Mouse (Mus musculus) thymus, postnatal 4 days (tissue): ENCODE results near the gene Gucy2e.

Experiments used
- DNase-seq: peaks from one replicate; pipeline ENCODE4 v3.0.0; 2021

Gene Gucy2e

DNA sequence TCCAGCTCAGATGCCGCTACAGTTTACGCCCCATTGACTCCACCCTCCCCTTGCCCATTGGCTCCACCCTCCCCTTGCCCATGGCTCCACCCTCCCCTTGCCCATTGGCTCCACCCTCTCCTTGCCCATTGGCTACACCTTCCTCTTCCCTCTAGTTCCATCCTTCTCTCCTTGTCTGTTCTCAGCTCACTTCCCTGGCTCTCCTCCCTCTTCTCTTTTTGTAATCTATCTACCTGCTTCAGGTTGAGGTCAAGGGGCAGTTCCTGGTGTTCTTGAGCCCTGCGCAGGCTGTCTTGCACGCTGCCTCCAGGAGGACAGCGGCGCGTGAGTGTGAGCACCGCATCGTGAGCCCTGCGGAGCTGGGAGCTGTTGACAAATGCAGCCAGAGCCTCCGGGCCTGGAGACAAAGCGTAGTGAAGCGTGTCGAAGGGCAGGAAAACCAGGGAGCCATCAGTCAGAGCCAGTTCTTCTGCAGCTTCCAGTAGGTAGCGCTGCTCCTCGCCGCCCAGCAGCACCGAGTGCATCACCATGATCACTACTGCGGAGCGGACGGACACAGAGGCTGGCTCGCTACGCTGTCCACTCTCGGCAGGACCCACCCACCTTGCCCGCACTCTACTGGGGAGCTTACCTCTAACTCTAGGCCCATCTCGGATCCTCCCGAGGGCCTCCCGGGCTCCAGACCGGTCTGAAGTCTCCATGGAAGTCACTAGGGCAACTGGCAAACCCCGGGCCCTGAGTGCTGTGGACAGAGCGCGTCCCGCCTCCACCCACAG, 1.4 kb downstream of the Gucy2e start:
- peak; percentile 71 for DNase-seq

DNA sequence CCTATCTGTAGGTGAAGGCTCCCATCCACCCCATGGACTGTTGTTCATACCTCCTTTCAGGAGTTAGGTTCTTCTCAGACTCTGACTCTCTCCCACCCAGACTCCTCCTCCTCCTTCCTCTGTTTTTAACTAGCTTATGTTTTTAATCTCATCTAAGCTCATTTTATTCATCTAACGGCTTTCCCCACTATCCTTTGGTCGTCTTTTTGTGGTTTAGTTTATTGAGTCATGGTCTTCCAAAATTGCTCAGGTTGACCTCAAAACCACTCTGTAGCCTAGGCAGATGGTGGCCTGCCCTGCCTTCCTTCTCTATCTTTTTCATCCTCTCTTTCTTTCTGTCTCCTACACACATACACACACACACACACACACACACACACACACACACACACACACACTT, 3.7 kb downstream of the Gucy2e start:
- DNase-seq = no peak

- DNase-seq = no peak
Measured at GRCm38 (mm10) chr11:69230420-69230819, 6.4 kb downstream of the Gucy2e start.

DNA sequence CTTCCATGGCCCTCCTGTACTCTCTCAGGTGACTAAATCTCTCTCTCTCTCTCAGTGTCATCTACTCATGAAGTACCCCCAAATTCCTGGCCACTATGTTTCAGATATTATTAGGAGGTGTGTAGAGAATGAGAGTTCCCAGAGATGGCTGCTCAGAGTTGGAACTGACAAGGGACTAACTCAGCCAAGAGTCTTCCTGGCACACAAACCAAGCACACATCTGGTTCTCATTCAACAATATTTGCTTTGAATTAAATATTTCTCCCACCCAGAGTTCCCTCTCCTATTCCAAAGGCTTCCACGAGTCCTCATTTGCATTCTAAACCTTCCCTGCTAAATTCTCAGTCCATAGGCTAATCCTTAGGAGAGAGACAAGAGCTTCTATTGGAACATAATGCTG, 11.1 kb downstream of the Gucy2e start:
- no peak for DNase-seq

DNA sequence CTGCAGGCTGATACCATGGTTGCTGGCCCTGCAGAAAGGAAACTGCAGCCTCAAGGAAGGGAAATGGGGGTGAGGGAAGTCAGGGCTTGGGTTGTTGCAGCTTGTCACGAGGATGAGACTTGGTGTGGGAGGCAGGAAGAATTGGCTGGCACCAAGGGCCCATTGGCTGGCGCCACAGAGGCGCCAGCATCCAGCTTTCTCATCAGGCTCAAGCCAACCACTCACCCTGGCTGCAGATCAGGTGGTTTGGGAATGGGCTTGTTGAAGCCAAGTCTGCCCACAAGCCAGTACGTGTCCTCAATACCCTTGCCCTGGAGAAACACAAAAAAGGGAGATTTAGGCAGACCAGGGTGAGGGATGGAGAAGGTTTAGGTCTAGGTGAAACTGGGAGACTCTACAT, 13.7 kb downstream of the Gucy2e start:
- DNase-seq = no peak

GRCm38 (mm10) chr11:69221070-69221469, 15.8 kb downstream of the Gucy2e start:
- no peak for DNase-seq

- no peak for DNase-seq
Measured at GRCm38 (mm10) chr11:69218661-69219060, 18.2 kb downstream of the Gucy2e start.

- DNase-seq = no peak
Measured at GRCm38 (mm10) chr11:69217411-69217810, 19.4 kb downstream of the Gucy2e start.

- DNase-seq = no peak
Measured at GRCm38 (mm10) chr11:69211431-69211830, 25.4 kb downstream of the Gucy2e start.

DNA sequence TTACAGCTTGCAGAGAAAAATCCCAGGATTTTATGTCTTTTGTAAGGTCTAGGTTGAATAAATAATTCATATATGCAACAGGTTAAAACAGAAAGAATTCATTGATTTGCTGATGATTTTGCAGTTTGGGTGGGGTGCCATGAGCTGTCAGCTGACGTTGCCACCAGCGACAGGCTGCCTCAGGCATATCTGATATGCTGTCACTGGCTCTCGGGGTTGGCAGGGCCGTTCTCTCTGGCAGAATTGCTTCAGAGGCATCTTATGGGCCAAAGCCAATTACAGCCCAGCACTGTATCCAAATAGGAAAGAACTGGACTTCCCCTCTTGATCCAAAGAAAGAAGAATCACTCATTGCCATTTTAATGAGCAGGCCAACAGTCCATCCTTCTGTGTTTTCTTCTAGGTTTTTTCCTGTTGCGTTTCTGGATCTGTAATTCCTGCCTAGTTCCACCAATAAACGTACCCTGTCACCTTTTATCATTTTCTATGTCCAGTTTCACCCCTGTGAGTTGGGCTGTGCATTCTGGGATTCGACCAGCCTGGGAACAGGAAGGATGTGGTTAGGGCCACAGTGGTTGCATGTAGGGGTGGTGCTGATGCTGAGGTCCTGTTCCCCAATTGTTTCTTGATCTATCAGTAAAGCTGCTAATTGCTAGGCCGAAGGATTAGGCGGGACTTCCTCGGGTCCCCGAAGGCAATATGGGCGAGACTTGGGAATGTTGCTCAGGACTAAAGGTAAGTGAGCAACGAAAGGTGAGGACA, 34.2 kb downstream of the Gucy2e start:
- DNase-seq = no peak

GRCm38 (mm10) chr11:69200231-69200630, 36.6 kb downstream of the Gucy2e start:
- no peak for DNase-seq

GRCm38 (mm10) chr11:69199251-69199650, 37.6 kb downstream of the Gucy2e start:
- no peak for DNase-seq

DNA sequence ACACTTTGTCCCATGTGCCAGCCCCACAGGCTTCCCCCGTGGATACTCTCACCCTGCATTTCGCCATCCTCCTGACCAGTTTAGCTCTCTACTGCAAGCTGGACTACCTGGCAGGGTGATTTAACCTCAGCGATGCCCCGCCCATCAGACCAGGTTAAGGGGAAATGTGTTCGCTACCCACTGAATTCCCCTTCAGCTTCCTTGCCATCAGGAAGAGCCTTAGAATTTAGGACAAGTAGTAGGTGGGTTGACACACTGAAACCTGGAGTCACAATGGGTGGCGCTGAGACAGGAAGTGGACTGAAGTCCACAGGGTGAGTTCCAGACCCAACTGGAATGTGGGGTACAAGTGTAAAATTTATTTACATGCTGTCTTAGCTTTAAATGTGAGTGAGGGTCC, 39.1 kb downstream of the Gucy2e start, which contains the start of gene Alox8:
Gene Alox8, minus strand, starts transcription at position 101 of the 400 bp plus-strand sequence.
- DNase-seq = no peak

DNA sequence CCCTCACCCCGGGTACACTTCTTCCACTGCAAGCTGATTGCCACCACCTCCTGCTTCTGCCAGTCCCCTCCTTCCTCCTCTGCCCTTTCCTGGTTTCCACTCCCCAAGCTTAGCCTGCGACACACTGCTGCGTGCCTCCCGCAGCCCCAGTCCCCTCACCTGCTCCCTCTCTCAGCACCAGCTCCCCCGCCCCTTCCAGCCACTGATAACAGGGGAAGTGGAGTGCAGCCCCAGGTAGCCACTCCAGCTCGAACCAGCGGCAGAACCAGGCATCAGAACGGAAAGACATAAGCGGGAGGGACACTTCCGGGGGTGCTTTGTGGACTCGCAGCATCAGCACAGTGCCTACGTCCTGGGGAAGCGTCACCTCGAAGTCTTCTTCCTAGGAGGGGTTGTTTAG, 39.6 kb downstream of the Gucy2e start:
- peak; percentile 38 for DNase-seq

GRCm38 (mm10) chr11:69196766-69197165, 40.1 kb downstream of the Gucy2e start:
- no peak for DNase-seq

- peak; percentile 54 for DNase-seq
Measured at GRCm38 (mm10) chr11:69192840-69193239, 44.0 kb downstream of the Gucy2e start.

- DNase-seq = no peak
Measured at GRCm38 (mm10) chr11:69185936-69186335, 50.9 kb downstream of the Gucy2e start.

DNA sequence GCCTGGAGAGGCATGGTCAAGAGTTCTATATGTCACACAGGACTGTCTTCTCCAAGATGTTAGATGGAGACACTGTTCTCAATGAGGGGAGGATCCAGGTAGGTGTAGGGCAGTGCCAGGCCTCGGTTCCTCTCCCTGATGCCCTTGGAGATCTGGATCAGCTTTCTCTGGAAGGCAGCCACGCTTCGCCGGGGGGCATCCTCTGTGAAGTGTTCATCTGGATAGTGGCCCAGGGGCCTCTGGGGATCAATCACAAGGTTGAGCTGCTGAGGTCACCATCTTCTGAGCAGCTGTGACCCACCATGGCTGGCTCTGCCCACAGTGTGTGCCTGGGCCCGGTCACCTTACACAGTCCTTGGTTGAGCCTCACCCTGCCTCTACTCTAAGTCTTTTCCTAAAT, 51.8 kb downstream of the Gucy2e start:
- no peak for DNase-seq

DNA sequence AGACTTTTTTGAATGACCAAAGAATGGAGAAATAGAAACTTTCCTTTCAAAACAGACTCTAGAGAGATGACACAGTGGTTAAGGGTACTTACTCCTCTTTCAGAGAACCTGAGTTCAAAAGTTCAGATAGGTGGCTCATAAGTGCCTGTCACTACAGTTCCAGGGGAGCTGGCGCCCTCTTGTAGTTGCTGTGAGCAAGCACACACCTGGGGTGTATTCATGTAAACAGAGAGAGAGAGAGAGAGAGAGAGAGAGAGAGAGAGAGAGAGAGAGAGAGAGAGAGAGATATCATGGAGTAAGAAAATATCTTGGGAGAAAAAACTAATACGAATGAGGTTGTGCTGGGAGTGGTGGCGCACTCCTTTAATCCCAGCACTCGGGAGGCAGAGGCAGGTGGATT, 56.7 kb downstream of the Gucy2e start:
- peak; percentile 43 for DNase-seq

DNA sequence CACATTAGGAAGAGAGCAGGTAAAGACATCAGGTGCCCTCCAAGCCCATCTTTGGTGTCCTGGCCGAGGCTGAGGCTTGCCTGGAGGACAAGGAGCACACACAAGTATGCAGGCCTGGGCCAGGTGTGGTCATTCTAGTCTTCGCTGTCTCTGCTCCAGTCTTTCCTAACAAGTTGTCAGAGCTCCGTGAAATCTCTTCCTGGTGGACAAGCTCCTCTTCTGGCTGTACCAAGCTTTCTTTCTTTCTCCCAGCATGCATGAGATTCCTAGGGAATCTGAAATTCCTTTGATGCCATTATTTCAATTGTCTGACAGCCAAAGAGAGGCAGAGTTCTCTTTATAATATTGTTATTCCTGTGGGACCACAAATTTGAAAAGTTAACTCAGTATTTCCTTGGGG, 57.3 kb downstream of the Gucy2e start:
- DNase-seq = no peak

- no peak for DNase-seq
Measured at GRCm38 (mm10) chr11:69178525-69178924, 58.3 kb downstream of the Gucy2e start.

DNA sequence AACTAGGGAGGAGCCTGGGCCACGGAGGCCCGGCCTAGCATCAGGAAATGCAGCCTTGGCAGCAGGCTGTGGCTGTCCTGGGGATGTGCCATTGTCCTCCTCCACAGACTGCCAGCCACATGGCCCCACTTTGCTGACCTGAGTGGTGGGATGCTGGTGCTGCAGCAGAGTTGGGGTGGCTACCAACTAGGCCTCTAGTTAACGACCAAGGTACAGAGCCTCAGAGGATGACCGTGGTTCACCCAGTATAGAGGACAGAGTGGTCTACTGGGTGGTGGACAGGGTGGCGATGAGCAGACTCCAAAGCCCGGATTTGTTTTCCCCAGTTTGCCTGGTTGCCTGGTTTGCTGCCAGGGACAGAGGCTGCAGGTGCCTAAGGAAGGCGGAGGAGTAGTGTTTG, 62.1 kb downstream of the Gucy2e start:
- no peak for DNase-seq

DNA sequence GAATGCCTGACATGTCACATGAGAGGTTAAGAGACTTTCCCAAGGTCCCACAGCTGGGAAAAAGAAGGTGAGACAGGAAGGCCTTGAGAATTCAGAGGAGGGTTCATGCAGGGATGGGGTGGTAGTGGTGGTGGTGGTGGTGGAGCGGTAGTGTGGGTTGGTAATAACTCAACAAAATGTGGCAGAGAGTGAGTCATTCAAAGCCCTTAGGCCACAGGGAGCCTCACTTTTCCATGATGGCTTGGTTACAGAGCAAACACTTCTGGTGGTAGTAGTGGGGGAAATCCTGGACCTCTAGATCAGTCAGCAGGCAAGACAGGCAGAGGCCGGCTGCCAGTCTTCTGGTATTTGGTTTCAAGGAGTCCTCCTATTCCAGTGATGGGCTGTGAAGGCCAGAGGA, 64.2 kb downstream of the Gucy2e start:
- DNase-seq = no peak

DNA sequence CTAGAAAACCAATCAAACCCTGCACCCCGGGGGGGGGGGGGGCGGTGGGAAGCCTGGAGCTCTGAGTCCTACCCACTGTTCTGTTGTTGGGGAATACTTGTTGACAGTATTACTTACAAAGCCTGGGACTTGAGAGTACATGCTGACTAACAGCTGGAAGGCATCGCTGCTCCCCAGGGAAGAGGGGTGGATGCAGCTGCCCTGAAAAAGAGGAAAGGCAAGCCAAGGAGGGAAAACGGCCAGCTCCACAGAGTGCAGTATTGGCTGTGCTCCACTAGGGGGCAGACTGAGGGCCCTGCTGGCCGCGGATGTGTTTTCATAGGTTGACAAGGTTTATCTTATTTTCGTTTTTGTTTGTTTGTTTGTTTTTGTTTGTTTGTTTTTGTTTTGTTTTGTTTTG, 65.2 kb downstream of the Gucy2e start:
- peak; percentile 66 for DNase-seq
